Mouse (Mus musculus): ENCODE measurements at regions not wholly inside any gene's neighbourhood (a gene's known extent, or its start where the extent isn't known, plus 50 kb on each side); places are given as distances from the start of the nearest gene placed in this dataset.

DNA sequence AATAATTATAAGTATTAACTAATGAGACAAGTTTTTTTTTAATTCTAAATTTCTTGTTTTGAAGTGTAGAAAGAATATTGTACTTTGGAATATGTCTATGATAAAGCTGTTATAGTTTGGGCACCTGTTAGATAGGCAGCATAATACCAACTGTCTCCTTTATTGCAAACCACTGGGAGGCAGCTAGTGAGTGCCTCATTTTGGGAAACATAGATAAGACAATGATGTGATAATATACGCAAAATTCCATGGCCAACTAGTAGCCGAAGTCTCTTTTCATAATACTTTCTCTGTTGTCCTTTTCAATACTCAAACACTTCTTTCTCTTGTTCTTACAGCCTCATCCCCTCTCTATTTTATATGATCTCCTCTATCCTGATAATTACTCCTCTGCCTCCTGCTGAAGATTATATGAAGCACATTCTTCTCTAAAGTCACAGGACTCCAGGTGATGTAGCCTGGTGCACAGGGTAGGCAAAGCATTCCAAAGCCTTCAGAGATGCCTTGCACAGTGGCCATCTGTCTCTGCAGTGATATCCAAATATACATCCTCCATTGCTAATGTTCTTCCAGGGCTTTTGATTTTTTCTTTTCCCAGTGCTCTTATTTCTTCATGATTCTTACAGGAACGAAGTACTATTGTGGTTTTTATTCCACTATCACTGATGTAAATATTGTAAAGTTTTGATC, 259.9 kb downstream of the Pdha2 start:
- ATAC-seq (replicated peaks): no peak
- no peak overlapping the region for H3K27ac ChIP-seq (replicated peaks)
- H3K27me3 ChIP-seq: no peaks in the 10 kb centered on the region
- no peak overlapping the region for H3K4me3 ChIP-seq
- H3K36me3 ChIP-seq: no peaks in the 10 kb centered on the region
- WGBS: 85% methylated on average over 3 of the region's 3 CpGs
- no peak overlapping the region for H3K4me2 ChIP-seq (replicated peaks)
- H3K9me3 ChIP-seq: no peaks in the 10 kb centered on the region
- peaks cover 3% of the 10 kb centered on the region; the same call in 1 of the 2 replicates for H3K4me1 ChIP-seq
- H3K9ac ChIP-seq (replicated peaks): no peak overlapping the region

DNA sequence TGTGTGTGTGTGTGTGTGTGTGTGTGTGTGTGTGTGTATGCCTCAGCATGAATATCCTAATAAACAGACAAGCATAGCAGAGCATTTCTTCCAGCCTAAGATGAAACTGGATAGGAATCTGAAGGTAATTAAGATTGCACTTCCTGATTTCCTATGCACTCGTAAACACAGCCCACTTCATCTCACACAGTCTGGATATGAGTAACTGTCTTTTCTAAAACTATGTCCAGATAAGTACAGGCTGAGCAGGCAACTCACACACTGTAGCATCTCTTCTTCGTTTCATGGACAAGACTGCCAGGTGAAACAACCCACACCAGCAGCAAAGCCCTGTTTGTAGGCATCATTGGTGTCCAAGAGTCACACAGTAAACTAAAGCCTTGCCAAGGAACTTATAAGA, 261.1 kb downstream of the Pdha2 start:
- H3K9me3 ChIP-seq: no peaks in the 10 kb centered on the region
- H3K4me1 ChIP-seq: peaks cover 3% of the 10 kb centered on the region; the same call in 1 of the 2 replicates
- H3K36me3 ChIP-seq: no peaks in the 10 kb centered on the region
- H3K9ac ChIP-seq (replicated peaks): no peak overlapping the region
- 71% methylated on average over 2 of the region's 2 CpGs for WGBS
- no peak overlapping the region for H3K4me2 ChIP-seq (replicated peaks)
- no peak overlapping the region for H3K4me3 ChIP-seq
- ATAC-seq (replicated peaks): no peak
- H3K27me3 ChIP-seq: no peaks in the 10 kb centered on the region
- no peak overlapping the region for H3K27ac ChIP-seq (replicated peaks)

DNA sequence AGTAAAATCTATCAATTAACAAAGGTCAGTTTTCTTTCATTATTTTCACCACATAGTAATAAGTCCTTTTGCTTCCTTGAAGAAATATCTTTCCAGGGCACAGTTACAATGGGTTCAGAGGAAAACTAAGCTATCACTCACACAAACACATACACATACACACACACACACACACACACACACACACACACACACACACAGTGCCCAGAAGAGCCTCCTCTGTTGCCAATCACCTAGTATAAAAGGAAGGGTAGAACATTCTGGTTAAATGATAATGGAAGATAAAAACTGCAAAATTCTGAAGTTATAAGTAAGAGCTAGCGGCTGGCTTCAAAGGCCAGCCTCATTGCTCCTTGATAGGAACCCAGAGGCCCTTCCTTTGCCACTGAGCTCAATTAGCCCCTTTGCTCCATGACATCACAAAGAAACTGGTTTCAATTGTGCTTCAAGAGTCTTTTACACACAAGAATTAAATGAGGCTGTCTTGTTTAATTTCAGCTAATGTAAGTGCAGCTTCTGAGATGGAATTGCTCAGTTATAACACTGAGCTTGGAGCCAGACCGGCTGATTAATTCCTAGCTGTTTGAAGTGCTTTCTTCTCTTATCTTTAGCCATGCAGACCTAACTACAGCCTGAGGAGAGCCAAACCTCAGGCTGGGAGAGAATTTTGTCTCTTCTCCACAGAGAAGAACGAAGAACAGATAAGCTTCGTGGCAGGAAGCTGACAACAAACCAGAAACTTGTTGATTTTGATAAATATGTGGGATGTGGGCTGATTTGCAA, 262.1 kb downstream of the Pdha2 start:
- Histone ChIP-seq H3K4me2 (replicated peaks) (no peak overlapping the region), H3K9ac (replicated peaks) (no peak overlapping the region), H3K4me1 (peaks cover 3% of the 10 kb centered on the region; the same call in 1 of the 2 replicates), H3K9me3 (no peaks in the 10 kb centered on the region), H3K4me3 (no peak overlapping the region), H3K36me3 (no peaks in the 10 kb centered on the region), H3K27me3 (no peaks in the 10 kb centered on the region), H3K27ac (replicated peaks) (no peak overlapping the region)
- peak; percentile 61; the same call in 1 of the 2 replicates for ATAC-seq (replicated peaks)
- 23% methylated on average over 4 of the region's 4 CpGs for WGBS

DNA sequence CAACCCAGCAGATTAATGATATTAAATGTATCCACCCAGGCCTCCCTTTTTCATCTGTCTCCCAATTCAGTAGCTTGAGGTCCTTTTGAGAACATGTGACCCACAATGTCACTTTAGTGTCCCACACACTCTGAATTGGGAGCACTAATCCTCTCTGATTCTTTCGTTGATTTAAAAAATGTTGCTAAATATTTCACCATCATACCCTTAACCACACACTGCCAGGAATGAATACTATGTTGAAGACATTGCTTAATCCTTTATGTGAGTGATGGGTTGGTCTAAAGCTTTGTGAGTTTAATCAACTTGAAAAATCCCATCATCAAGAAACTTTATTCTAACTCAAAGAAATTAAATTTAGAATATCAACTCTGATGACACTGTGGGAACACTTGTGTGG, 269.7 kb downstream of the Pdha2 start:
- no peaks in the 10 kb centered on the region for H3K9me3 ChIP-seq
- ATAC-seq (replicated peaks): no peak
- no peaks in the 10 kb centered on the region for H3K4me1 ChIP-seq
- H3K9ac ChIP-seq (replicated peaks): no peak overlapping the region
- H3K36me3 ChIP-seq: no peaks in the 10 kb centered on the region
- H3K4me2 ChIP-seq (replicated peaks): no peak overlapping the region
- H3K27me3 ChIP-seq: no peaks in the 10 kb centered on the region
- no peak overlapping the region for H3K4me3 ChIP-seq
- 82% methylated on average over 1 of the region's 1 CpGs for WGBS
- H3K27ac ChIP-seq (replicated peaks): no peak overlapping the region

DNA sequence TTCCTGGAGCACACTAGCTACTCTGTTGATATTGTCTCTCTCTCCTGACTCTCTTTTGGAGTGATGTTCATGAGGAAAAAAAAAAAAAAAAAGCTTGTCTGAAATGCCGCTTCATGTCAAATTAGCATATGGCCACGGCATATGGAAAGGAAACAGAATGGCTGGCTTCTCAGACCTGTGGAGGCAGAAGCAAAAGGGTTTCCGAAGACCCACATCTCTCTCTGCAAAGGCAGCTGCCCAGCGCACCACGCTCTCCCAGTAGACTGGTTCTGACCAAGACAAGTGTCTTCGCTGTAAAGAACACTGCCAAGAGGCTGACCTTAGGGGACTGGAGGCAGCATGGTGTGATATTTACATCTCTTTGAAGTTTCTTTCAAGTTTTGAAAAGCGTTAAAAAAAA, 270.3 kb downstream of the Pdha2 start:
- Histone ChIP-seq H3K9ac (replicated peaks) (no peak overlapping the region), H3K4me1 (no peaks in the 10 kb centered on the region), H3K27ac (replicated peaks) (no peak overlapping the region), H3K9me3 (no peaks in the 10 kb centered on the region), H3K4me2 (replicated peaks) (no peak overlapping the region), H3K36me3 (no peaks in the 10 kb centered on the region), H3K4me3 (no peak overlapping the region), H3K27me3 (no peaks in the 10 kb centered on the region)
- WGBS: 80% methylated on average over 7 of the region's 7 CpGs
- ATAC-seq (replicated peaks): no peak

DNA sequence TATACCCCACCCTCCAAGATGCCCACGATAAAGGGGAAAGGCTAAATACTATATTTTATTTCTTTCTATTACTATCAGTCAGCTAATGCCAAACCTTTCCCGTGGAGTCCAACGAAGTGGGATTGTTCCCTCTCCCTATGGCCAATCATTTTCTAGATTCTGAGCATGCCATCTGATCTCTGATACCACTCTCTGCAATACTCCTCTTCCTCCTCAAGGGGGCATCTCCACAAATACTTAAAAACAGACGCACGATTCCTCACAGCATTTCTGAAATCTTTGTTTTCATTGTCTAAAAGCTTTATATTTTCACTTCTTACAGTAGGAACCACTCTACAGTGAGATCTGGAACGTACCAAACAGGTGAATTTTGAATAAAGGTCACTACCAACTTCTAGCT, 270.8 kb downstream of the Pdha2 start:
- no peak overlapping the region for H3K4me2 ChIP-seq (replicated peaks)
- H3K27me3 ChIP-seq: no peaks in the 10 kb centered on the region
- H3K36me3 ChIP-seq: no peaks in the 10 kb centered on the region
- H3K9me3 ChIP-seq: no peaks in the 10 kb centered on the region
- WGBS: 89% methylated on average over 6 of the region's 6 CpGs
- no peak overlapping the region for H3K9ac ChIP-seq (replicated peaks)
- ATAC-seq (replicated peaks): no peak
- no peaks in the 10 kb centered on the region for H3K4me1 ChIP-seq
- H3K4me3 ChIP-seq: no peak overlapping the region
- no peak overlapping the region for H3K27ac ChIP-seq (replicated peaks)

DNA sequence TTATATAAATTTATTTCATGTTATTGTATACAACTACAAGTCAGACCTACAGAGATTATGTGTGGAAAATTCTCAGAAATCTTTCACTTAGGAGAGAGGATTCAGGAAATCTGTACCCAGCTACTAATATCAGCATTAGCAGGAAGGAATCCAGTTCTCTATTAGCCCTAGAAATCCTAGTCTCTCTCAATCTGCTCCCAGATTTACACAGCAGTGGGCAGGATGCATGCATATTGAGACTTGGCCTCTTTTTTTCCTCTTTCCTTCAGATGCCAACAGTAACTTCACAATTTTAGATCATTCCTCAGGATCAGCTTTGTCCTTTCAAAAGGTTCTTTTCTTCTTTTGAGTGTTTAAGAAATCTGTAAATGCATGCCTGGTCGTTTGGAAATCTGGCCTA, 279.0 kb downstream of the Pdha2 start:
- Histone ChIP-seq H3K9ac (replicated peaks) (no peak overlapping the region), H3K4me2 (replicated peaks) (no peak overlapping the region), H3K36me3 (no peaks in the 10 kb centered on the region), H3K4me1 (no peaks in the 10 kb centered on the region), H3K9me3 (no peaks in the 10 kb centered on the region), H3K27ac (replicated peaks) (no peak overlapping the region), H3K27me3 (no peaks in the 10 kb centered on the region), H3K4me3 (no peak overlapping the region)
- no peak for ATAC-seq (replicated peaks)
- WGBS: 36% methylated on average over 1 of the region's 1 CpGs

DNA sequence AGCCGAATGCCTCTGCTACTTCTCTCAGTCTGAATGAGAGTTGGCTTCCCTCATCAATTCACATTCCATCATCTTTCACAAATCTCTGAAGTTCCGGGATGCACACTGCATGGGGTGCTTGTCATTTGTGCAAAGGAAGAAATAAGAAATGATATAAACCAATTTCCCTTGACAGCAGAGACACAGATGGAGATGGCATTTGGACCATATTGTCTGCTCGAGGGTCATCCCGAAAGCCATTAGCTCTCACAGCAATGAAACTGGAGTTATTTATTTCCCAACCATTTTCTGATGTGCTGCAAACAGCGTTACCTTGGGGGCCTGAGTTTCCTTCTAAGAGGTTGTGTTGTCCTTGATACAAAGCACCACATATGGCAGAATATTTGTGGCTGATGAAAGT, 285.5 kb downstream of the Pdha2 start:
- Histone ChIP-seq H3K9me3 (no peaks in the 10 kb centered on the region), H3K9ac (replicated peaks) (no peak overlapping the region), H3K27me3 (no peaks in the 10 kb centered on the region), H3K4me1 (no peaks in the 10 kb centered on the region), H3K27ac (replicated peaks) (no peak overlapping the region), H3K4me3 (no peak overlapping the region), H3K4me2 (replicated peaks) (no peak overlapping the region), H3K36me3 (no peaks in the 10 kb centered on the region)
- WGBS: 89% methylated on average over 5 of the region's 5 CpGs
- ATAC-seq (replicated peaks): no peak

DNA sequence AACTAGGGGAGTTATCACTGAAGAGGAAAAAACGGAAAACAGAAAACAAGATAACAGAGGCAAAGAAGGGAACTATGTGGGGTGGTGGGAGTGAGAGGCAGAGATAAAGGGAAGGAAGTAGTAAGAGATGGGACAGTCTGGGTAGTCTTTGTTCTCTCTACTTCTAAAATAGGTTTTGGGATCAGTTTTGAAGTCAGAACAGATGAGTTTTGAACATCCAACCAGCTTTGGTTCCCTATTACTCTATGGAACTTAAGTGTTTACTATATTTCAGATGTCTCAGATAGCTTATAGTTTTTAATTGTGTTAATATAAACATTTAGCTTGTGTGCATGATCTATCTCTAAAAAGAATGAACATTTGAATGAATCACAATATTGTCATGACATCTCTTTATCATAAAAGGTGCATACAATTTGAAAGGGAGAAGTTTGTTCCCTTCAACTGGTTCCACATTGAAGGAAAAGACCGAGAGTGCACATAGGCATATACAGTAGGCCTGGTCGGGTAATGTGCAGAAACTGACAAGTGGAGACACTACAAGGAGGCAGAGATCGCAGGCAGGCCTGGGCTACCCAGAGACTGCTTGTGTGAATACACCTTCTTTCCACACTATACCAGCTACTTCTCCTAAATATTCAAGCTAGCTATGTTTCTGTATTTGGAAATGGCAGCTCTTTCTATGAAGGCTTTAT, 335.8 kb downstream of the Pdha2 start:
- no peak overlapping the region for H3K4me3 ChIP-seq

DNA sequence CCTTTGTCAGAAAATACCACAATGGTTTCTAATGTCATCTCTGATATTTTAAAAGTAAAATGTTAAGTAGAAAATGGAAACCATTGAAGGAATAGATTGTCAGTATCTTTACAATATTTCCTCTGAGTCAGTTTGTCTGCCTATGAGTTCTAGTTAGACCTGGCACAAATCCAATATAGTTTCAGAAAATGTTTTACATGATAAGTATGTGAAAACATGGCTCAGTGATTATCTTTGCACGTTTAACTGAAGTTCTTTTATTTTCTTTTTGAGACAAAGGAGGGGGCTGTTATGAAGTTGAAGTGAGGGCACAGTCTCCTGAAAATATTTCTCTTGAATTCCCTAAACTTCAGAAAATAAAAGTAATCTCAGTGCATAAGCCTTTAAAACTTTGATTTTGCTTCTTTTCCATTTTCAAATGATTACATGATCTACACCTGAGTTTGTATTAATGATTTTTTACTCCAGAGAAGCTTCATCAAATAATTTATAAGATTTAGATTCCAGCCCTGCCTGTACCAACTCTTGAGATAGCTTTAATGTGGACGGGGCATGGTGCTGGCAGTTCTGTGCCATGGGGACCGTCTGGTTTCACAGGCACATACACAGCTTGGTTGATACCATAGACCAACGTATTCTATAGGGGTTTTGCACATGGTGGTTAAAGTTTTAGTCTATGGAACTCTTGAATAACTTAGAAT, 336.5 kb downstream of the Pdha2 start:
- no peak overlapping the region for H3K4me2 ChIP-seq (replicated peaks)
- no peaks in the 10 kb centered on the region for H3K27me3 ChIP-seq
- no peaks in the 10 kb centered on the region for H3K9me3 ChIP-seq
- H3K4me1 ChIP-seq: no peaks in the 10 kb centered on the region
- no peak for ATAC-seq (replicated peaks)
- no peaks in the 10 kb centered on the region for H3K36me3 ChIP-seq
- H3K27ac ChIP-seq (replicated peaks): no peak overlapping the region
- no peak overlapping the region for H3K4me3 ChIP-seq
- 75% methylated on average over 4 of the region's 4 CpGs for WGBS
- H3K9ac ChIP-seq (replicated peaks): no peak overlapping the region

More for the DNA sequence above, 335.8 kb downstream of the Pdha2 start:
- no peaks in the 10 kb centered on the region for H3K36me3 ChIP-seq
- no peaks in the 10 kb centered on the region for H3K4me1 ChIP-seq
- WGBS: 91% methylated on average over 4 of the region's 4 CpGs
- no peak for ATAC-seq (replicated peaks)
- no peak overlapping the region for H3K9ac ChIP-seq (replicated peaks)
- H3K4me2 ChIP-seq (replicated peaks): no peak overlapping the region
- no peaks in the 10 kb centered on the region for H3K27me3 ChIP-seq
- H3K27ac ChIP-seq (replicated peaks): no peak overlapping the region
- no peaks in the 10 kb centered on the region for H3K9me3 ChIP-seq

DNA sequence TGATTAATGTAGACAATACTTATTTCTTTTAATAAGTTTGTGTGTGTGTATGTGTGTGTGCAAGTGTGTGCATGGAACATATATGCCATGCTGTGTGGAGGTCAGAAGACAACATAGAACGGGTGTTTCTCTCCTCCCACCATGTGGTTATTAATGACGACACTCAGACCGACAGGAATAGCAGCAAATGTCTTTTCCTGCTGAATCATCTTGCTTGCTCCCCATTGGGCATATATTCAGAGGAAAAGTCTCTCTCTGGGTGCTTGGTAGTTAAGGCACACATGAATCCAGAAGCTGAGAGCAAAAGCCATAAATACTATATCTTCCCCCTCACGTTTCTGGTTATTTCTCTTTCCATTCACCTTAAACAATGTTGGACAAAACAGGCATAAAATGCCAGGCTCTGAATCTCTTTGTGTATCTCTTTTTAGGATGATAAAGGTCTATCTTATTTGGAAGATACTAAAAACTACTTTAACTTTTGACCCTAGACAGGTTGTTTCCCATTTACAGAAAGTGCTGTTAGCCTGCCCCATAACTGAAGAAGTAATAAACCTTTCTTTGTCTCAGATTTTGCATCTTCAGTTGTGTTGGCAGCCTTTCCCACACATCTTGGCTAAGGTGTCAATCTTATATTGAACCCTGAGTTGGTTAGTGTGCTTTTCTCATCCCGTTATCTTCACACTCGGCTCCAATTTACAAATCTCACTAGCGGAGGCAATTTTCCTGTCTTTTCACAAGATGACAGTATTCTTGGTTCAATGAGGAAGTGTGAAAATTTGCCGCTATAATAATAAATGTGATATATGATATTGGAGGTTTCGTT, 337.9 kb downstream of the Pdha2 start:
- Histone ChIP-seq H3K9me3 (no peaks in the 10 kb centered on the region), H3K4me2 (replicated peaks) (no peak overlapping the region), H3K4me1 (no peaks in the 10 kb centered on the region), H3K9ac (replicated peaks) (no peak overlapping the region), H3K36me3 (no peaks in the 10 kb centered on the region), H3K27me3 (no peaks in the 10 kb centered on the region), H3K4me3 (no peak overlapping the region), H3K27ac (replicated peaks) (no peak overlapping the region)
- 72% methylated on average over 9 of the region's 9 CpGs for WGBS
- no peak for ATAC-seq (replicated peaks)
